Mouse (Mus musculus): ENCODE data around the gene Dynll1. TPM values are rescaled to one million over a fixed set of nuclear protein-coding genes. Genes with fewer than 3 reads are reported as not detected.

Gene Dynll1
- polyA plus RNA-seq, 1 experiment from 2014 or later: 1,538 TPM

GRCm38 (mm10) chr5:115274353-115274752, 26.4 kb downstream of the Dynll1 start:
- 0 out of 2 replicates have a peak, but pooled peaks cover 3% of the 10 kb centered on the region for H3K4me1 ChIP-seq (replicated peaks; ENCODE audit: control insufficient read depth, insufficient read depth, low read length)
- H3K9me3 ChIP-seq (ENCODE audit: control insufficient read depth, low read length): no peaks in the 10 kb centered on the region
- ATAC-seq (ENCODE audit: low FRiP score): no peak
- WGBS: 79% methylated on average over 1 of the region's 1 CpGs
- no peak overlapping the region for H3K9ac ChIP-seq (ENCODE audit: low read depth, low read length)
- no peak overlapping the region for H3K4me2 ChIP-seq (replicated peaks; ENCODE audit: low read depth, low read length)
- no peak for DNase-seq (ENCODE audit: low spot score)
- H3K27me3 ChIP-seq (ENCODE audit: control insufficient read depth, insufficient read depth, low read length): no peaks in the 10 kb centered on the region
- H3K36me3 ChIP-seq (ENCODE audit: control insufficient read depth, insufficient read depth, low read length): no peaks in the 10 kb centered on the region
- H3K27ac ChIP-seq (ENCODE audit: low read depth, low read length): no peak overlapping the region
- no peak overlapping the region for H3K4me3 ChIP-seq (ENCODE audit: low read depth, low read length)

GRCm38 (mm10) chr5:115273549-115274135, 27.2 kb downstream of the Dynll1 start:
- Histone ChIP-seq H3K4me2 (replicated peaks; ENCODE audit: low read depth, low read length) (no peak overlapping the region), H3K4me1 (replicated peaks; ENCODE audit: control insufficient read depth, insufficient read depth, low read length) (0 out of 2 replicates have a peak, but pooled peaks cover 3% of the 10 kb centered on the region), H3K27ac (ENCODE audit: low read depth, low read length) (no peak overlapping the region), H3K9ac (ENCODE audit: low read depth, low read length) (no peak overlapping the region), H3K27me3 (ENCODE audit: control insufficient read depth, insufficient read depth, low read length) (no peaks in the 10 kb centered on the region), H3K36me3 (ENCODE audit: control insufficient read depth, insufficient read depth, low read length) (no peaks in the 10 kb centered on the region), H3K9me3 (ENCODE audit: control insufficient read depth, low read length) (no peaks in the 10 kb centered on the region), H3K4me3 (ENCODE audit: low read depth, low read length) (peak overlapping the region; percentile 97; the same call in 1 of the 2 replicates)
- WGBS: 82% methylated on average over 6 of the region's 6 CpGs
- ATAC-seq (ENCODE audit: low FRiP score) (no peak), DNase-seq (ENCODE audit: low spot score) (no peak)

GRCm38 (mm10) chr5:115272812-115273548, 27.8 kb downstream of the Dynll1 start, which contains the start of gene Rnf10:
TSS of gene Rnf10 (minus strand) at chr5:115272898.
- Histone ChIP-seq H3K4me1 (replicated peaks; ENCODE audit: control insufficient read depth, insufficient read depth, low read length) (0 out of 2 replicates have a peak, but pooled peaks cover 3% of the 10 kb centered on the region), H3K27me3 (ENCODE audit: control insufficient read depth, insufficient read depth, low read length) (no peaks in the 10 kb centered on the region), H3K9ac (ENCODE audit: low read depth, low read length) (peak within 1 kb of the TSS; percentile 81), H3K27ac (ENCODE audit: low read depth, low read length) (peak within 1 kb of the TSS; percentile 79), H3K4me3 (ENCODE audit: low read depth, low read length) (peak within 1 kb of the TSS; percentile 97), H3K4me2 (replicated peaks; ENCODE audit: low read depth, low read length) (peak within 1 kb of the TSS; percentile 79), H3K36me3 (ENCODE audit: control insufficient read depth, insufficient read depth, low read length) (no peaks in the 10 kb centered on the region), H3K9me3 (ENCODE audit: control insufficient read depth, low read length) (no peaks in the 10 kb centered on the region)
- ATAC-seq (ENCODE audit: low FRiP score) (peak; percentile 91), DNase-seq (ENCODE audit: low spot score) (peak; percentile 99)
- WGBS: 14% methylated on average over 26 of the region's 26 CpGs

GRCm38 (mm10) chr5:115271931-115272811, 28.6 kb downstream of the Dynll1 start:
- no peak for DNase-seq (ENCODE audit: low spot score)

GRCm38 (mm10) chr5:115269969-115270368, 30.8 kb downstream of the Dynll1 start:
- H3K4me2 ChIP-seq (replicated peaks; ENCODE audit: low read depth, low read length): no peak overlapping the region; the same call in 1 of the 2 replicates
- DNase-seq (ENCODE audit: low spot score): no peak
- 90% methylated on average over 1 of the region's 1 CpGs for WGBS
- no peak overlapping the region for H3K27ac ChIP-seq (ENCODE audit: low read depth, low read length)
- H3K9ac ChIP-seq (ENCODE audit: low read depth, low read length): no peak overlapping the region
- H3K4me3 ChIP-seq (ENCODE audit: low read depth, low read length): peak overlapping the region; percentile 97
- no peaks in the 10 kb centered on the region for H3K36me3 ChIP-seq (ENCODE audit: control insufficient read depth, insufficient read depth, low read length)
- no peaks in the 10 kb centered on the region for H3K27me3 ChIP-seq (ENCODE audit: control insufficient read depth, insufficient read depth, low read length)
- ATAC-seq (ENCODE audit: low FRiP score): no peak
- H3K4me1 ChIP-seq (replicated peaks; ENCODE audit: control insufficient read depth, insufficient read depth, low read length): 0 out of 2 replicates have a peak, but pooled peaks cover 3% of the 10 kb centered on the region
- H3K9me3 ChIP-seq (ENCODE audit: control insufficient read depth, low read length): no peaks in the 10 kb centered on the region

More at GRCm38 (mm10) chr5:115271931-115272811, 28.6 kb downstream of the Dynll1 start:
- H3K4me3 ChIP-seq (ENCODE audit: low read depth, low read length): peak overlapping the region; percentile 97
- H3K9me3 ChIP-seq (ENCODE audit: control insufficient read depth, low read length): no peaks in the 10 kb centered on the region
- peak overlapping the region; percentile 79 for H3K27ac ChIP-seq (ENCODE audit: low read depth, low read length)
- H3K4me2 ChIP-seq (replicated peaks; ENCODE audit: low read depth, low read length): peak overlapping the region; percentile 79
- H3K36me3 ChIP-seq (ENCODE audit: control insufficient read depth, insufficient read depth, low read length): no peaks in the 10 kb centered on the region
- ATAC-seq (ENCODE audit: low FRiP score): peak; percentile 72
- peak overlapping the region; percentile 81 for H3K9ac ChIP-seq (ENCODE audit: low read depth, low read length)
- 0 out of 2 replicates have a peak, but pooled peaks cover 3% of the 10 kb centered on the region for H3K4me1 ChIP-seq (replicated peaks; ENCODE audit: control insufficient read depth, insufficient read depth, low read length)
- H3K27me3 ChIP-seq (ENCODE audit: control insufficient read depth, insufficient read depth, low read length): no peaks in the 10 kb centered on the region
- WGBS: under 1% methylated on average over 62 of the region's 77 CpGs

- no peaks in the 10 kb centered on the region for H3K9me3 ChIP-seq (ENCODE audit: control insufficient read depth, low read length)
- no peak overlapping the region for H3K27ac ChIP-seq (ENCODE audit: low read depth, low read length)
- no peaks in the 10 kb centered on the region for H3K27me3 ChIP-seq (ENCODE audit: control insufficient read depth, insufficient read depth, low read length)
- WGBS: 78% methylated on average over 3 of the region's 3 CpGs
- H3K4me2 ChIP-seq (replicated peaks; ENCODE audit: low read depth, low read length): no peak overlapping the region
- no peak for DNase-seq (ENCODE audit: low spot score)
- H3K36me3 ChIP-seq (ENCODE audit: control insufficient read depth, insufficient read depth, low read length): no peaks in the 10 kb centered on the region
- no peak overlapping the region for H3K9ac ChIP-seq (ENCODE audit: low read depth, low read length)
- no peak for ATAC-seq (ENCODE audit: low FRiP score)
- 0 out of 2 replicates have a peak, but pooled peaks cover 3% of the 10 kb centered on the region for H3K4me1 ChIP-seq (replicated peaks; ENCODE audit: control insufficient read depth, insufficient read depth, low read length)
- no peak overlapping the region for H3K4me3 ChIP-seq (ENCODE audit: low read depth, low read length)
Observed at GRCm38 (mm10) chr5:115268266-115268665, 32.5 kb downstream of the Dynll1 start.

GRCm38 (mm10) chr5:115267469-115268045, 33.2 kb downstream of the Dynll1 start:
- 82% methylated on average over 3 of the region's 3 CpGs for WGBS
- H3K36me3 ChIP-seq (ENCODE audit: control insufficient read depth, insufficient read depth, low read length): 0 out of 2 replicates have a peak, but pooled peaks cover 3% of the 10 kb centered on the region

More at GRCm38 (mm10) chr5:115267469-115268045, 33.2 kb downstream of the Dynll1 start:
- Histone ChIP-seq H3K9me3 (ENCODE audit: control insufficient read depth, low read length) (no peaks in the 10 kb centered on the region), H3K4me1 (replicated peaks; ENCODE audit: control insufficient read depth, insufficient read depth, low read length) (0 out of 2 replicates have a peak, but pooled peaks cover 3% of the 10 kb centered on the region), H3K4me2 (replicated peaks; ENCODE audit: low read depth, low read length) (no peak overlapping the region), H3K27ac (ENCODE audit: low read depth, low read length) (no peak overlapping the region), H3K4me3 (ENCODE audit: low read depth, low read length) (no peak overlapping the region), H3K9ac (ENCODE audit: low read depth, low read length) (no peak overlapping the region), H3K27me3 (ENCODE audit: control insufficient read depth, insufficient read depth, low read length) (no peaks in the 10 kb centered on the region)
- ATAC-seq (ENCODE audit: low FRiP score): no peak
- DNase-seq (ENCODE audit: low spot score): no peak

Measured in hindbrain, embryonic 11.5 days (tissue).